15 mouse cellular contexts compared by ENCODE assay signal in the genomic region with DNA sequence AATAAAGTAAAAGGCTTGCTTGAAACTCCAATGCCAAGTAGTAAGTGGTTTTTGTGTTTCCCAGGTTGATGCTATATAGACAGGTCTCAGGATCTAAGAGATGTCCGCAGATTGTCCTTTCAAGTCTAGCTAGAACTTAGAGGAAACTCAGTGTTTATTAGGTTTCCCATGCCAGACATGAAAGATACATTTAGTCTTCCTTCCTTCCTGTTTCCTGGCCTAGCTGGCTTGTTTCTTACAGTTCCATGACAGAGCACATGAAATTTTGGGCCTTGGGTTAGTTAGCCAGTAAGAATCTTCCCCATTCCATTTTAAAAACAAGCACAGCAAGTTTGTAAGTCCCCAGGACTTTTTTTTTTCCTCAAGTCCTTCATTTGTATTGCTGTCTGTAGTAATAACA. TPM values are rescaled to one million over a fixed set of nuclear protein-coding genes. Genes with fewer than 3 reads are reported as not detected.
"Had no signal": no experiment of that assay in that cellular context is flagged by ENCODE, and none has a peak within 500 bp of the region (broad histone marks: within the 10 kb centered on the region; RNA-seq: fewer than 3 reads in every experiment).

No protein-coding gene starts in this region.

- H3K36me3 ChIP-seq: limb, embryonic 13.5 days; neural tube, embryonic 15.5 days had no signal

- H3K9ac ChIP-seq: limb, embryonic 13.5 days; liver, embryonic 14.5 days; neural tube, embryonic 15.5 days had no signal

- H3K27me3 ChIP-seq: neural tube, embryonic 15.5 days had no signal

- H3K27ac ChIP-seq: kidney, postnatal 0 days; limb, embryonic 13.5 days; liver, embryonic 14.5 days had no signal

- H3K4me2 ChIP-seq: limb, embryonic 13.5 days; neural tube, embryonic 15.5 days had no signal

- DNase-seq: kidney, adult 11 months; layer of hippocampus, postnatal 36 days; left cerebral cortex, postnatal 4 days; lung, adult 18-20 months; lung, postnatal 10 days; midbrain, embryonic 14.5 days; right cerebral cortex, adult 18-20 months; right cerebral cortex, postnatal 25 days; thymus, postnatal 36 days had no signal

- H3K9me3 ChIP-seq: limb, embryonic 13.5 days; neural tube, embryonic 15.5 days had no signal

- H3K4me3 ChIP-seq: limb, embryonic 13.5 days; myocyte; neural tube, embryonic 15.5 days had no signal

RNA-seq across cellular contexts. Expression of a gene that starts 39.5 kb away (rescaled TPM):
- total RNA-seq: megakaryocyte-erythroid progenitor cell, adult 5-6 weeks had no signal
